Mouse (Mus musculus) bone marrow, adult 2 months (tissue): ENCODE measurements around the gene Pdgfra.

Experiments
- CTCF ChIP-seq: fragments of 200-500 bp; IDR thresholded peaks from 2 replicates; pipeline ENCODE4 v1.5.1; 2011; ENCODE audit warnings: low read length, control low read depth; ENCODE audit not compliant: control insufficient read depth, insufficient read depth
- POLR2A ChIP-seq: fragments of 200-500 bp; IDR thresholded peaks from 2 replicates; pipeline ENCODE4 v1.6.1; 2011; ENCODE audit warnings: low read depth, mild to moderate bottlenecking, control low read depth, low read length, borderline replicate concordance; ENCODE audit not compliant: control insufficient read depth

DNA sequence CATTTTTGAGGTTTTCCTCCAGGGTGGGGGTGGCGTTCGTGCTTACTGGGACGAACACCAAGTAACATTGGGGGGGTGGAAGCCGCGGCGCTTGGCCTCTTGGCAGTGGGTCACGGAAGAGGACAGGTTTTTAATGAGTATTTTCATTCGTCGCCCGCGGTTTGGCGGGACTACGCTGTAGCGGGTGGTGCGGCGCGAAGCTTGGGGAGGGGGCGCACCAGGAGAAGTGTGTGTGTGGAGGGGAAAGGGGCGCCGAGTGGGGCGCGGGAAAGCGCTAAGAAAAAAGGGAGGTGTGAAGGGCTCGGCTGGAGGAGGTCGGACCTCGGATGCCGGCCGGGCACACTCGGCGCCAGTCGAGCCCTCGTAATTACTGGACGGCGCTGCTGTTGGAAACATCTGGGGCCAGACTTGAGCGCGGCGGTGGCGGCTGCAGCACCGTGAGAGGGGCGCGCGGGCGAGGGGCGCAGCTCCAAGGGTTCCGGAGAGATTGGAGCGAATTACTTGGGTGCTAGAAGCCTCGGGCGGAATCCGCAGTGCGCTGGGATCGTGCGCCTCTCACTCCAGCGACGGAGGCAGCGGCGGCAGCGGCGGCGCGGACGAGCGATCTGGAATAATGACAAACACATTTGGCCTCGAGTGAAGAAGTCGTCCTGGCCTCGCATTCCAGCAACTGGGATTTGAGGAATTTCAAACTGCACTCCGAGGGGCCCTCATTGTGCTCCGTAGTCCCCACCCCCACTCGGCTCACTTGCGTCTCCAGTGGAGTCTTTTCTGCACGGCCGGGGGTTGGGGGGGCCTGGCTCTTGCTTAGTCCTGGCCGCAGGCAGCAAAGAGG, 916 bp downstream of the Pdgfra start:
- TF ChIP-seq POLR2A (no peak), CTCF (no peak)
